Mouse (Mus musculus): ENCODE measurements at regions not wholly inside any gene's neighbourhood (a gene's known extent, or its start where the extent isn't known, plus 50 kb on each side); places are given as distances from the start of the nearest gene placed in this dataset.
"Not testable (repeated sequence)": the region's sequence is repeated elsewhere in the genome, so short reads cannot be mapped to it uniquely, and the experiment has no call there.

- not testable (repeated sequence) for DNase-seq (ENCODE audit: low read depth, low spot score)
Observed at GRCm38 (mm10) chr13:103620958-103621357, 153.4 kb downstream of the Srek1 start.

GRCm38 (mm10) chr13:103613333-103613725 lies 161.1 kb downstream of the Srek1 start:
- DNase-seq (ENCODE audit: low read depth, low spot score), result no peak

- DNase-seq (ENCODE audit: low read depth, low spot score), result no peak
Observed at GRCm38 (mm10) chr13:103612720-103613332, 161.6 kb downstream of the Srek1 start.

DNA sequence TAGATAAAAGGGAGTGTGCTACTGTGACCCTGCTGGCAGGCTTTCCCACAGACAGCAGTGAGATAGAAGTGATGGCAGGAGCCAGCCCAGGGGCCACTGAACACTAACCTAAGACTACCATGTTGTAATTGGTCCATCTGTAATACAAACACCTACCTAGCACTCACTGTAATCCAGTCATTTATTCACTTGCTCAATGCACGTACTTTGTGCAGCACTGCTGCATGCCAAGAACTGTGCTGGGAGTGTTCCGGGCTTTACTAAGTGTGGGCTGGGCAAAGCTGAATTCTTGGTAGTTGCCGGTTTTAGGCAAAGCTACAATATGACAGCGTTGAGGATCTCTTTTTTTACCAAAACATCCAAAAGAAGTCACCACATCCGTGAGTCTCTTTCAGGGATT lies 172.1 kb downstream of the Srek1 start:
- no peak for DNase-seq (ENCODE audit: low read depth, low spot score)

- no peak for DNase-seq (ENCODE audit: low read depth, low spot score)
Observed at GRCm38 (mm10) chr13:103592371-103592770, 182.0 kb downstream of the Srek1 start.

DNA sequence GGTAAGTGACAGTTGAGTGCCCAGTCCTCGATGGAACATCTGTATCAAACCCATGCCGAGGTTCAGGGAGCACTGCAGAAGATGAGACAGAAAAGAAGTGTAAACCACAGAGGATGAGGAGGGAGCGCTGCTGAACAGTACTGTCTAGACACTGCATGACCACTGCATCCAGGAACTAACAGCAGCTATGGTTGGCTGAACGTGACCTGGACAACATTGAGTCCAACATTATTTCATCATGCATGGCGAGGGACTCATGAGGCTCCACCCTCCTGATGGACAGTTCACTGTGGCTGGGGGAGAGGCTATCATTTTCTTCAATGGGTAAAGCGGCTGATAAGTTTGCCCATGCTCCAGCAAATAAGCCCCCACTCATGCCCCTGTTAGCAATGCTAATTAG lies 182.5 kb downstream of the Srek1 start:
- no peak for DNase-seq (ENCODE audit: low read depth, low spot score)

DNA sequence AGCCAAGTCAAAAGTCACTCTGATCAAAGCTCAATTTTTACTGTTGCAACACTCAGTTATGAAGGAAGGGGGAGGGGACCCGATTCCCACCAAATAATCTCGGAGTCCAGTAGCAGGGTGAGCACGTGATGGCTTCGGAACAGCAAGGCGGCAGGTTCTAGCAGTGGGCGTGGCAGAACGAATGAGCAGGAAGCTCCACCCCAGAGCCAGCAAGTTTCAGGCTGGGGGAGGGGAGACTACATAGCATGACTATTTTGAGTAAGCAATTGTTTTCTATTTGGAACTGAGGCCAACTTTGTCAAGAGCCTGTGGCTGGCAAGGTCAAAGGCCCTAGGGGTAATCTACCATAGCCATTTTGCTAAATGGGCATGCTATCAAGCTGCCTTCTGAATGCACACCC lies 183.0 kb downstream of the Srek1 start:
- DNase-seq (ENCODE audit: low read depth, low spot score), result not testable (repeated sequence)

- no peak for DNase-seq (ENCODE audit: low read depth, low spot score)
Observed at GRCm38 (mm10) chr13:103589646-103590045, 184.8 kb downstream of the Srek1 start.

GRCm38 (mm10) chr13:103576856-103577255 lies 197.6 kb downstream of the Srek1 start:
- no peak for DNase-seq (ENCODE audit: low read depth, low spot score)

GRCm38 (mm10) chr13:103564715-103565114 lies 209.7 kb downstream of the Srek1 start:
- no peak for DNase-seq (ENCODE audit: low read depth, low spot score)

DNA sequence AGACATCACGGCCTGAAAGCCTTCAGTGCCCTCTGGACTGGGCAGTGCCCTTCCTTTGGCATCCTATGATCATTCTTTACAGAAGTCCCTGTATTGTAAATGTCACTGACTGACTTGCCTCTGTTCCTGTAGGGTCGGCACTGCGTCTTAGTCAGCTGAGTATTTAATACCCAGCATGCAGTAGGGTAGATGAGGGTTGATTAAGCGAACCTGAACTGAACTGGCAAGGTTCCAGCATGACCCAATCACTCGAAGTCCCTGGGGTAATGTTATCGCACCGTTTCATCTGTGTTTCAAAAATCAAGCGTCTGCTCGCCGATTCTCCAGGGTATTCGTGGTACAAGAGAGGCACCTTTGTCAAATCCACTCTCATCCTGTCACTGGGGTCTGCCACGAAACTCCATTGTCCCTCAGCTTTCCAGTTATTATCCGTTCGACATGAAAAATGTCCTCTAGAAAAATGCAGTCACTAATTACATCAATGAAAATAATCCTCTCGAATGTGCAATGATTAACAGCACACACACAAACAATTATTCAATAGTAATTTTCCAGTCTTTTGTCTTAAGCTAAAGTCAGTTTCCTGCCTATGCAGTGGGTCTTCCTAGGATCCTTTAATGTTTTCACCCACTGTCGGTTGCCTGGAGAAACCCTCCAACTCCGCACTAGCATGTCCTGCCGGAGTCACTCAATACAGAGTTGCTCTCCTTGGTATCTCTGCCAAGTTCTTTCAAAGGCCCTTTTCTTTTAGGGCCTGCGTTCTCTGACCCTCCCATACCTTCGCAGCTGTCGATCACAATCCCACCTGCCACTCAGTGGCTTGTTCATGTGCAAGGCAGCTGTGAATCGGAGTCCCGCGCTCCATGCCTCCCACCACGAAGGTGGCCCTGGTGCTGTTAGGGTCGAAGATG lies 212.4 kb downstream of the Srek1 start:
- no peak for DNase-seq (ENCODE audit: low read depth, low spot score)

DNA sequence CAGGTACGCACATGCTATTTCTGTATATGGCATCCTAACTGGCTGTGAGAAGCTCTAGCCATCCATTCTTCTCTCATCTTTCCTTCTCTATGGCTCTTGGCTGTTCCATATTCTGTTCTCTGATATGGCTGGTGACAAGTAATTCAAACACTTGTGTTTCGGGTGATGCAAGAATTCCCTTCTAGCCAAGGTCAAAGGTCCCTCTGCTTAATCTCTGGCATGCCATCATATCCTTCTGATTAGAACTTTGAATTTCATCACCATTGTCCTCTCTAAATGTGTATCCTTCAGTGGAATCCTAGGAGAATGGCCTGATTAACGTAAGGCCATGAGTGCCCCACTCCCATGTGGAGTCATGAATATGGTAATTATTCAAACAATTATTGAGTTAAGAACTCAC lies 215.5 kb downstream of the Srek1 start:
- DNase-seq (ENCODE audit: low read depth, low spot score), result no peak

GRCm38 (mm10) chr13:103539577-103539976 lies 205.3 kb upstream of the Mast4 start:
- no peak for DNase-seq (ENCODE audit: low read depth, low spot score)

GRCm38 (mm10) chr13:103513825-103514224 lies 179.5 kb upstream of the Mast4 start:
- DNase-seq (ENCODE audit: low read depth, low spot score), result no peak

DNA sequence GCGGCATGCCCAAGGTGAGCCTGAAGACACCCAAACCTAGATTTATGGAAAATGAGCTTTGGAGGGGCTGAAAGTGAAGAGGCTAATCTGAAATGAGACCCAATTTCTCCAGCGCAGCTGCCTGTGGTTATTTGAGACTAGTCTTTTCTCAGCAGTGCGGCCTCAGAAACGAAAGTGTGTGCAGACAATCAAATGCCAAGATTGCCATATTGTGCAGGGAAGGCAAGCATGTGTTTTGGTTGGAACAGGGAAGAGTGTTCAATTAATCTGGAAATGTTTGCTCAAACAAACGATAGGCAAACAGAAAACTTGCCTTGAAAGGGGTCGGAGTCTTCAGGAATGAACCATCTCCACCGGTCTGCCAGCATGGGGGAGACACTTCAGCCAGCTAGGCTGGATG lies 178.2 kb upstream of the Mast4 start:
- no peak for DNase-seq (ENCODE audit: low read depth, low spot score)

GRCm38 (mm10) chr13:103504987-103505386 lies 170.7 kb upstream of the Mast4 start:
- DNase-seq (ENCODE audit: low read depth, low spot score), result no peak

GRCm38 (mm10) chr13:103499376-103499775 lies 165.1 kb upstream of the Mast4 start:
- DNase-seq (ENCODE audit: low read depth, low spot score), result no peak

- DNase-seq (ENCODE audit: low read depth, low spot score), result no peak
Observed at GRCm38 (mm10) chr13:103494371-103494770, 160.1 kb upstream of the Mast4 start.

GRCm38 (mm10) chr13:103493567-103493966 lies 159.3 kb upstream of the Mast4 start:
- no peak for DNase-seq (ENCODE audit: low read depth, low spot score)

DNA sequence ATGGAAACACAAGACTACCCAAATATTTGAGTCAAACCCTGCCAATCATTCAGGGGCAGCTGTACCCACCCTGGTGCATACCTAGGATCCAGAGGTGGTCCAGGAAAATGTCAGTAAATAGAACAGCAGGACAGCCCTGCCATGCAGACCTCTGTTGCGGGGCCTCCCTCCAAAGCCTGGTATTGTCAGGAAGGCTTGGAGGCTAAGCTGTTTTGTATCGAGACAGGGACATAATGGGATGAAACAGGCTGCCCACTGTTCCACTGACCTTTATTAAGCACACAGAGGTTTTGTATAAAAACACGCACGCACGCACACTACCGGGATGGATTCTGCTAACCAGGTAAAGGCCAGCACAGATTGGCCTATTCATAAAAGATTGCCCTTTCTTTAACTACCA lies 155.8 kb upstream of the Mast4 start:
- DNase-seq (ENCODE audit: low read depth, low spot score), result no peak

DNA sequence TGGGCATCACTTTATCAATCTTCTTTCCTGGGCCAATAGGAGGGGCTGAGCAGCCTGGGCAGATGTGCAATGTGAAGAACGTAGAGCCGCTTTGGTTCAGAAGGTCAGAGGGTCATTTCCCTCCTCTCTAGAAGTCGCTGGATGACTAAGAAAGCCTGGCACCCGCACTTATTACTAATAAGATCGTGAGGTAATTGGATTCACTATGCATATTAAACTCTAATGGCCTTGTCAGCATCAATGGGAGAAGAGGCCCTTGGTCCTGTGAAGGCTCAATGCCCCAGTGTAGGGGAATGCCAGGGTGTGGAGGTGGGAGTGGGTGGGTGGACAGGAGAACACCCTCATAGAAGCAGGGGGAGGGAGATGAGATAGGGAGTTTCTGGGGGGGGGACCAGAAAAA lies 149.8 kb upstream of the Mast4 start:
- DNase-seq (ENCODE audit: low read depth, low spot score), result no peak

- no peak for DNase-seq (ENCODE audit: low read depth, low spot score)
Observed at GRCm38 (mm10) chr13:103483392-103483791, 149.1 kb upstream of the Mast4 start.

- no peak for DNase-seq (ENCODE audit: low read depth, low spot score)
Observed at GRCm38 (mm10) chr13:103476328-103476727, 142.0 kb upstream of the Mast4 start.

Measured in WW6 (cell line).